Mouse (Mus musculus): ENCODE measurements around the gene Kcnq4. TPM values are rescaled to one million over a fixed set of nuclear protein-coding genes. Genes with fewer than 3 reads are reported as not detected.

The Kcnq4 gene
- total RNA-seq, 2 experiments from 2014 or later, result 1.5 to 1.9 TPM

- no peak for DNase-seq
These were observed 74.8 kb downstream of the Kcnq4 start for GRCm38 (mm10) chr4:120673606-120674005.

- DNase-seq, result no peak
These were observed 77.4 kb downstream of the Kcnq4 start for GRCm38 (mm10) chr4:120671046-120671445.

GRCm38 (mm10) chr4:120669585-120669984, 78.8 kb downstream of the Kcnq4 start:
- no peak for DNase-seq

- DNase-seq, result peak; percentile 55
These were observed 79.9 kb downstream of the Kcnq4 start for GRCm38 (mm10) chr4:120668551-120668950.

- no peak for DNase-seq
These were observed 80.9 kb downstream of the Kcnq4 start for GRCm38 (mm10) chr4:120667555-120667954.

GRCm38 (mm10) chr4:120667045-120667501, 81.3 kb downstream of the Kcnq4 start:
- DNase-seq, result peak; percentile 51 to 66

GRCm38 (mm10) chr4:120666358-120667024, 81.9 kb downstream of the Kcnq4 start, which contains the start of gene Cited4:
Gene Cited4, plus strand, starts transcription at chr4:120666572.
- DNase-seq, result peak; percentile 94

GRCm38 (mm10) chr4:120665782-120666181, 82.6 kb downstream of the Kcnq4 start:
- no peak for DNase-seq

GRCm38 (mm10) chr4:120665144-120665700, 83.2 kb downstream of the Kcnq4 start:
- no peak for DNase-seq

GRCm38 (mm10) chr4:120664601-120665000, 83.8 kb downstream of the Kcnq4 start:
- no peak for DNase-seq

GRCm38 (mm10) chr4:120660485-120660884, 87.9 kb downstream of the Kcnq4 start:
- no peak for DNase-seq

- DNase-seq, result no peak
These were observed 92.5 kb downstream of the Kcnq4 start for GRCm38 (mm10) chr4:120655898-120656297.

- DNase-seq, result no peak
These were observed 98.2 kb downstream of the Kcnq4 start for GRCm38 (mm10) chr4:120650208-120650592.

- no peak for DNase-seq
These were observed 98.8 kb downstream of the Kcnq4 start for GRCm38 (mm10) chr4:120649369-120650207.

Small RNA genes within 50 kb of the gene (microRNA-seq; reads per million reads assigned to microRNA genes)
- 542 to 607 reads per million in 2 experiments for gene Mir30c-1
- gene Mir30e, result 0 reads per million in 2 experiments
- 0 reads per million in 2 experiments for gene Mir30f

Other genes starting within 250 kb of the Kcnq4 start
- not detected for gene Slfnl1, start 216.4 kb downstream of the Kcnq4 start, total RNA-seq (2021)
- gene Ctps, start 178.3 kb downstream of the Kcnq4 start, total RNA-seq (2021), result 10 to 100 TPM; 25.9 to 28.0 TPM
- gene Gm8439, start 159.9 kb downstream of the Kcnq4 start, total RNA-seq (2021), result not detected
- gene Cited4, start 82.0 kb downstream of the Kcnq4 start, total RNA-seq (2021), result 10 to 100 TPM; 35.6 to 51.5 TPM
- gene Nfyc, start 83.0 kb upstream of the Kcnq4 start, total RNA-seq (2021), result 10 to 100 TPM; 39.5 to 42.6 TPM
- under 1 TPM in 1 of 2 experiments, not detected in 1; 0.05 TPM for gene Rims3, start 106.2 kb upstream of the Kcnq4 start, total RNA-seq (2021)
- 1 to 10 TPM; 1.9 to 2.0 TPM for gene Exo5, start 176.4 kb upstream of the Kcnq4 start, total RNA-seq (2021)
- gene Zfp69, start 203.1 kb upstream of the Kcnq4 start, total RNA-seq (2021), result 1 to 10 TPM in 1 of 2 experiments, under 1 TPM in 1; 0.75 to 1.1 TPM

Data from heart, adult 18-20 months (tissue).